Mouse (Mus musculus): ENCODE results near the gene Sox5. TPM values are rescaled to one million over a fixed set of nuclear protein-coding genes. Genes with fewer than 3 reads are reported as not detected.

Gene Sox5
- polyA plus RNA-seq, 1 experiment from 2014 or later = 23.4 TPM

DNA sequence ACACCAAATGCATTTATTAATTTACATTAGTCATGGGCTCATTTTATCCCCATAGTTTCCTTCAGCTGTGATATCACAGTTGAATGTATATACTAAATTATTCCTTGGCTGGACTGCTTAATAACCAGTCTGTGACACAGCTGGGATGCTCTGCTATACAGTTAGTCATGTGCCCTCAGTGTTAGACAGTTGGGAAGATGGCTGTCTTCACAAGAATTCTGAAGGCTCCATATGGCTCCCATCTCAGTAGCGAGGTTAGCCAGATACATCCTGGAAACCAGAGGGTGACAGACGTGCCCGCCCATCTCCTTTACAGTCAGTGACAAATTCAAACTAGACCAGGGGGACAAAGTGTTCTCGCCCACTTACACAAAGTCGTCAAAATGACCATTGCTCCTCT lies 644.4 kb downstream of the Sox5 start:
- no peaks in the 10 kb centered on the region for H3K36me3 ChIP-seq (replicated peaks; ENCODE audit: control insufficient read depth, insufficient read depth, low read depth, low read length)
- H3K4me3 ChIP-seq (ENCODE audit: low read depth, low read length) = no peak overlapping the region
- H3K27ac ChIP-seq (replicated peaks; ENCODE audit: low read depth, low read length) = no peak overlapping the region
- H3K27me3 ChIP-seq (ENCODE audit: control insufficient read depth, insufficient read depth, low read length) = no peaks in the 10 kb centered on the region
- no peaks in the 10 kb centered on the region for H3K9me3 ChIP-seq (replicated peaks; ENCODE audit: control insufficient read depth, low read length)
- ATAC-seq (replicated peaks; ENCODE audit: insufficient number of reproducible peaks, low FRiP score, low TSS enrichment, low read depth) (no peak), DNase-seq (ENCODE audit: low spot score) (no peak)
- no peak overlapping the region for H3K9ac ChIP-seq (replicated peaks; ENCODE audit: low read length)
- H3K4me1 ChIP-seq (ENCODE audit: control insufficient read depth, insufficient read depth, low read length) = no peaks in the 10 kb centered on the region
- 85% methylated on average over 5 of the region's 5 CpGs for WGBS
- no peak overlapping the region for H3K4me2 ChIP-seq (ENCODE audit: low read depth, low read length)

DNA sequence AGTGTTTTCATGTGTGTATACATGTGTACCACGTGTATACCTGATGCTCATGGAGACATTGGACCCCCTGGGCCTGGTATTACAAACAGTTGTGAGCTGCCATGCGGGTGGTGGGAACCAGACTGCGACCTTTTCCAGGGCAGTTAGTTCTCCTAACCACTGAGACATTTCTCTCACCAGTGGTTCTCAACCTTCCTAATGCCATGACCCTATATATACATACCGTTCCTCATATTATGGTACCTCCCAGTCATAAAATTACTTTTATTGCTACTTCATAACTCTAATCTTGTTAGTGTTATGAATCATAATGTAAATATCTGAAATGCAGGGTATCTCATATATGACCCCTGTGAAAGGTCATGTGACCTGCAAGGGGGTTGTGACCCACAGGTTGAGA lies 644.9 kb downstream of the Sox5 start:
- DNase-seq (ENCODE audit: low spot score) (no peak), ATAC-seq (replicated peaks; ENCODE audit: insufficient number of reproducible peaks, low FRiP score, low TSS enrichment, low read depth) (no peak)
- Histone ChIP-seq H3K4me1 (ENCODE audit: control insufficient read depth, insufficient read depth, low read length) (no peaks in the 10 kb centered on the region), H3K27me3 (ENCODE audit: control insufficient read depth, insufficient read depth, low read length) (no peaks in the 10 kb centered on the region), H3K9ac (replicated peaks; ENCODE audit: low read length) (no peak overlapping the region), H3K27ac (replicated peaks; ENCODE audit: low read depth, low read length) (no peak overlapping the region), H3K4me3 (ENCODE audit: low read depth, low read length) (no peak overlapping the region), H3K4me2 (ENCODE audit: low read depth, low read length) (no peak overlapping the region), H3K9me3 (replicated peaks; ENCODE audit: control insufficient read depth, low read length) (no peaks in the 10 kb centered on the region), H3K36me3 (replicated peaks; ENCODE audit: control insufficient read depth, insufficient read depth, low read depth, low read length) (no peaks in the 10 kb centered on the region)
- WGBS = 85% methylated on average over 4 of the region's 4 CpGs

DNA sequence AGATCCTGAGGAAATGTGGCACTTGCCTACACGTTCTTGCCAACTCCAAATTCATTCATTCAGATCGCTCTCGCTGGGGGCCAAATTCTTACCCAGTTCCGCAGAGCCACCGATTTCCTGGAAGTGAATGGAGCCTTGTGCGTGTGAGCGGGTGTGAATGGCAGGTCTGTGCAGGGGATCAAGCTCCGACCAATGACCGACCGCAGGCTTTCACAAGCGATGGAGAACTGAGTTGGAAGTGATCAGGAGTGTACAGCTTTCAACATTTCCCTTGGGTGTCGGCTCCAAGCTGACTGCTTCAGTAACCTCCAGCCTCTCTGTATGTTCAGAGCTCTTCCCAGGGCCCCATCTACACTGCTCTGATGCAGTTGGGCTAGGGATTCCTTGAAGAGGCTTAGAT lies 651.9 kb downstream of the Sox5 start:
- H3K4me2 ChIP-seq (ENCODE audit: low read depth, low read length) = no peak overlapping the region
- 72% methylated on average over 12 of the region's 12 CpGs for whole genome bisulfite sequencing
- H3K4me1 ChIP-seq (ENCODE audit: control insufficient read depth, insufficient read depth, low read length) = no peaks in the 10 kb centered on the region
- no peak for DNase-seq (ENCODE audit: low spot score)
- no peak overlapping the region for H3K9ac ChIP-seq (replicated peaks; ENCODE audit: low read length)
- no peak overlapping the region for H3K27ac ChIP-seq (replicated peaks; ENCODE audit: low read depth, low read length)
- no peaks in the 10 kb centered on the region for H3K9me3 ChIP-seq (replicated peaks; ENCODE audit: control insufficient read depth, low read length)
- no peaks in the 10 kb centered on the region for H3K27me3 ChIP-seq (ENCODE audit: control insufficient read depth, insufficient read depth, low read length)
- ATAC-seq (replicated peaks; ENCODE audit: insufficient number of reproducible peaks, low FRiP score, low TSS enrichment, low read depth) = no peak
- H3K4me3 ChIP-seq (ENCODE audit: low read depth, low read length) = no peak overlapping the region
- H3K36me3 ChIP-seq (replicated peaks; ENCODE audit: control insufficient read depth, insufficient read depth, low read depth, low read length) = no peaks in the 10 kb centered on the region

DNA sequence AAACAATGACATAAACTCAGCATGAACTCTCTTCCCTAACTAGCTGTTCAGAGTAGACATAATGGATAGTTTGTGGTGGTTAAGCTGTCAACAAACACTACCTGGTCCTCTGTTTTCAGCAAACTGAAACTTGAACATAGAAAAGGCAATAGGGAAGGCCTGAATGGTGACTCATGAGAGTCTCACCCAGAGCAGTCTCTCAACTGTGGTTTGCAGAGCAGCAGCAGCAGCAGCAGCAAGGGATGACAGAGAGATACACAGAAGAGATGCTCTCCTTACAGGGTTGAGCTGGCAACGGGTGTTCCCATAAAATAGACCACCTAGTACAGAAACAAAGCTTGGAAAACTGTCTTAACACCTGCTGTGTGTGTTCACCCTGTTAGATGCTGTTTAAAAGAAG lies 661.8 kb downstream of the Sox5 start:
- Histone ChIP-seq H3K36me3 (replicated peaks; ENCODE audit: control insufficient read depth, insufficient read depth, low read depth, low read length) (no peaks in the 10 kb centered on the region; the same call in 1 of the 2 replicates), H3K4me1 (ENCODE audit: control insufficient read depth, insufficient read depth, low read length) (no peaks in the 10 kb centered on the region), H3K9ac (replicated peaks; ENCODE audit: low read length) (no peak overlapping the region), H3K4me2 (ENCODE audit: low read depth, low read length) (no peak overlapping the region), H3K27me3 (ENCODE audit: control insufficient read depth, insufficient read depth, low read length) (no peaks in the 10 kb centered on the region), H3K27ac (replicated peaks; ENCODE audit: low read depth, low read length) (no peak overlapping the region), H3K9me3 (replicated peaks; ENCODE audit: control insufficient read depth, low read length) (no peaks in the 10 kb centered on the region), H3K4me3 (ENCODE audit: low read depth, low read length) (no peak overlapping the region)
- DNase-seq (ENCODE audit: low spot score) = no peak
- WGBS = 87% methylated on average over 1 of the region's 1 CpGs
- no peak for ATAC-seq (replicated peaks; ENCODE audit: insufficient number of reproducible peaks, low FRiP score, low TSS enrichment, low read depth)

DNA sequence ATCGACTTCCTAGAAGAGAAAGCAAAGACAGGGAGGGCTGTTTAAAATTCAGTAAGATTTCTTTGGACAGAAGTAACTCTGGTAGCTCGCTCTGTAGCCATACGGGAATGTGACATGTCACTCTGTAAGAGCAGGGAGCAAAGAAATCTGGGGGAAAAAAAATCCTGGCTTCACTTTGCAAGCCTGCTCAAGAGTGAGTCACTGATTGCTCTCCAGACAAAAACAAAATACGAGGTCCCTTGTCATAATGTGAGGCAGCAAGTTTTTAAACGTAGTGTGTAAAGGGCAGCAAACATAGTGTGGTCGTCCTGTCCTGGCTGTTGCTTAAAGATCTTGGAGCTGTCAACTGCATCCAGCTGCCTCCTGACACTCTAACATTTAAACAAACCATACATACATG lies 665.1 kb downstream of the Sox5 start:
- Histone ChIP-seq H3K9me3 (replicated peaks; ENCODE audit: control insufficient read depth, low read length) (no peaks in the 10 kb centered on the region), H3K27ac (replicated peaks; ENCODE audit: low read depth, low read length) (no peak overlapping the region), H3K4me1 (ENCODE audit: control insufficient read depth, insufficient read depth, low read length) (no peaks in the 10 kb centered on the region), H3K4me2 (ENCODE audit: low read depth, low read length) (no peak overlapping the region), H3K9ac (replicated peaks; ENCODE audit: low read length) (no peak overlapping the region), H3K27me3 (ENCODE audit: control insufficient read depth, insufficient read depth, low read length) (no peaks in the 10 kb centered on the region), H3K36me3 (replicated peaks; ENCODE audit: control insufficient read depth, insufficient read depth, low read depth, low read length) (no peaks in the 10 kb centered on the region; the same call in 1 of the 2 replicates), H3K4me3 (ENCODE audit: low read depth, low read length) (no peak overlapping the region)
- WGBS = 76% methylated on average over 6 of the region's 6 CpGs
- ATAC-seq (replicated peaks; ENCODE audit: insufficient number of reproducible peaks, low FRiP score, low TSS enrichment, low read depth) = no peak
- DNase-seq (ENCODE audit: low spot score) = no peak

DNA sequence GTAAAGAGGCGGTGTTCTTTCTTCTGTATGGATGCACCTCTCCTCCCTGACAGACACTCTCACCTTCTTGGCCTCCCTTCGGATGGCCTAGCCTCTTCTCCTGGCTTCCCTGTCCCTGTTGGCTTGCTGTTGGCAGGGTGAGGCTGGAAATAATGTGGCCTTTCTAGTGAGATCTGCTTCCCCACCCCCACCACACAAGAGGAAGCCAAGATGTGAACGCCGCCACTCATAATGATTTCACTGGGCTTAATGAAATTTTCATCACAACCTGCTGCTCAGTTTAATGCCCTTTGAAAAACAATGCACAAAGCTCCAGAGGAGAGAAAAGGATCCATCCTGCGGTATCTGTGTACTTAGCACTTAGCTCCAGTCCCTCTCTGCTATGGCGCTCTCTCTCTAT lies 670.2 kb downstream of the Sox5 start:
- Histone ChIP-seq H3K4me3 (ENCODE audit: low read depth, low read length) (no peak overlapping the region), H3K4me2 (ENCODE audit: low read depth, low read length) (no peak overlapping the region), H3K27me3 (ENCODE audit: control insufficient read depth, insufficient read depth, low read length) (no peaks in the 10 kb centered on the region), H3K4me1 (ENCODE audit: control insufficient read depth, insufficient read depth, low read length) (no peaks in the 10 kb centered on the region), H3K27ac (replicated peaks; ENCODE audit: low read depth, low read length) (no peak overlapping the region), H3K9ac (replicated peaks; ENCODE audit: low read length) (no peak overlapping the region), H3K9me3 (replicated peaks; ENCODE audit: control insufficient read depth, low read length) (no peaks in the 10 kb centered on the region), H3K36me3 (replicated peaks; ENCODE audit: control insufficient read depth, insufficient read depth, low read depth, low read length) (no peaks in the 10 kb centered on the region; the same call in 1 of the 2 replicates)
- DNase-seq (ENCODE audit: low spot score) (no peak), ATAC-seq (replicated peaks; ENCODE audit: insufficient number of reproducible peaks, low FRiP score, low TSS enrichment, low read depth) (no peak)
- 88% methylated on average over 6 of the region's 6 CpGs for whole genome bisulfite sequencing

DNA sequence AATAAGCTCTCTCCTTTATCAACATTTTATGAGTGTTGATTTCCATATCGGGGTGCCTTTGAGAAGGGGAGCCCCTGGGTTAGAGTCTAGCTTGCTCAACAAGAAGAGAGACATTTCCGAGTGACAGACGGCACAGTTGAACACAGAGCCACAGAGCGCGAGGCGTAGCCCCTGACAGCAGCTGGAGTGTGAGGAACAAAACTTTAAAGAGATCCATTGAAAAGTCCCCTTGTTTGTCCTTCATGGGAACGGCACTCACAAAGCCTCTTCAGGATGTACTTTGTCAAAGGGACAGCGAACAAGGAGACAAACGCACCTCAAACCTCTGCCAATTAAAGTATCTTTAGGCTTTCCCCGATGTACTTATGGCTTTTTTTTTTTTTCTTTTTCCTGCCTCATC lies 674.9 kb downstream of the Sox5 start:
- no peaks in the 10 kb centered on the region for H3K9me3 ChIP-seq (replicated peaks; ENCODE audit: control insufficient read depth, low read length)
- no peak for ATAC-seq (replicated peaks; ENCODE audit: insufficient number of reproducible peaks, low FRiP score, low TSS enrichment, low read depth)
- H3K4me1 ChIP-seq (ENCODE audit: control insufficient read depth, insufficient read depth, low read length) = no peaks in the 10 kb centered on the region
- DNase-seq (ENCODE audit: low spot score) = peak; percentile 10
- no peaks in the 10 kb centered on the region for H3K36me3 ChIP-seq (replicated peaks; ENCODE audit: control insufficient read depth, insufficient read depth, low read depth, low read length)
- 49% methylated on average over 10 of the region's 10 CpGs for WGBS
- no peak overlapping the region for H3K4me3 ChIP-seq (ENCODE audit: low read depth, low read length)
- no peak overlapping the region for H3K4me2 ChIP-seq (ENCODE audit: low read depth, low read length)
- no peak overlapping the region for H3K27ac ChIP-seq (replicated peaks; ENCODE audit: low read depth, low read length)
- no peak overlapping the region for H3K9ac ChIP-seq (replicated peaks; ENCODE audit: low read length)
- no peaks in the 10 kb centered on the region for H3K27me3 ChIP-seq (ENCODE audit: control insufficient read depth, insufficient read depth, low read length)

DNA sequence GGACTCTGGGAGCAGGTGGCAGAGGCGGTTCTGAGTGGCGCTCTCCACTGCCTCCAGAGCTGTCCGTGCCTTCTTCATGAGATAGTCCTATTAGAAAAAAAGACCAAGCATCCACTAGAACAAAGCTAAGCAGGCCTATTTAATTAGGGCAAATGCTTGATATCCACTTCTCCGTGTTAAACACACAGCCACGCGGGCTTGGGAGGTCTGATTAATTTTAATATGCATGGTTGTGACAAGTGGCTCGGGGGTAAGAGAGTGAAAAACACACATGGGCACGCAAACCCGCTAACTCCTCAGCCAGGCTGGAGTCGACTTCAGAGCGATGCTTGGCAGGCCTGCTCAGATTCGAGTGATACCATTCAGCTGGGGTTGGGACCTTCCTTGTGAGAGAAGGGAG lies 676.1 kb downstream of the Sox5 start:
- no peak overlapping the region for H3K4me3 ChIP-seq (ENCODE audit: low read depth, low read length)
- ATAC-seq (replicated peaks; ENCODE audit: insufficient number of reproducible peaks, low FRiP score, low TSS enrichment, low read depth) = no peak
- H3K27me3 ChIP-seq (ENCODE audit: control insufficient read depth, insufficient read depth, low read length) = no peaks in the 10 kb centered on the region
- H3K4me2 ChIP-seq (ENCODE audit: low read depth, low read length) = no peak overlapping the region
- H3K27ac ChIP-seq (replicated peaks; ENCODE audit: low read depth, low read length) = no peak overlapping the region
- no peaks in the 10 kb centered on the region for H3K36me3 ChIP-seq (replicated peaks; ENCODE audit: control insufficient read depth, insufficient read depth, low read depth, low read length)
- no peaks in the 10 kb centered on the region for H3K4me1 ChIP-seq (ENCODE audit: control insufficient read depth, insufficient read depth, low read length)
- no peaks in the 10 kb centered on the region; the same call in 1 of the 2 replicates for H3K9me3 ChIP-seq (replicated peaks; ENCODE audit: control insufficient read depth, low read length)
- no peak for DNase-seq (ENCODE audit: low spot score)
- WGBS = 92% methylated on average over 12 of the region's 12 CpGs
- no peak overlapping the region for H3K9ac ChIP-seq (replicated peaks; ENCODE audit: low read length)
